Mouse (Mus musculus) thymus, postnatal 4 days (tissue): Measurements from ENCODE around the gene Tle3.
A peak's percentile ranks its signal among the peaks of the same experiment; 100 is the strongest.

Experiments
- DNase-seq: peaks from one replicate; pipeline ENCODE4 v3.0.0; 2021

Tle3 gene

DNA sequence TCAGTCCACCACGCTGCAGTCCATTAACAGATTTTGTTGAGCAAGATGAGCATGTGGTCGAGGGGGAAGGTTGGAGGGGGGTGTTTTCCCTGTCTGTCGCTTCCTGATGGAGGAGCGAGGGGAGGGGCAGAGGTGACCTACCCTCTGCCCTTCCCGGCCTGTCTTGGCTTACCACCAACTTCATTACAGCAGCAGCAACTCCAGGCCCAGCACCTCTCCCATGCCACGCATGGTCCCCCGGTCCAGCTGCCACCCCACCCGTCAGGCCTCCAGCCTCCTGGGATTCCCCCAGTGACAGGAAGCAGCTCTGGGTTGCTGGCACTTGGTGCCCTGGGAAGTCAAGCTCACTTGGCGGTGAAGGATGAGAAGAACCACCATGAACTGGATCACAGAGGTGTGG lies 29.5 kb downstream of the Tle3 start:
- DNase-seq = no peak

- DNase-seq = no peak
Observed at GRCm38 (mm10) chr9:61402268-61402667, 30.1 kb downstream of the Tle3 start.

- DNase-seq = no peak
Observed at GRCm38 (mm10) chr9:61402716-61403115, 30.6 kb downstream of the Tle3 start.

GRCm38 (mm10) chr9:61403866-61404614 lies 31.9 kb downstream of the Tle3 start:
- no peak for DNase-seq

GRCm38 (mm10) chr9:61404615-61404980 lies 32.4 kb downstream of the Tle3 start:
- DNase-seq = no peak

DNA sequence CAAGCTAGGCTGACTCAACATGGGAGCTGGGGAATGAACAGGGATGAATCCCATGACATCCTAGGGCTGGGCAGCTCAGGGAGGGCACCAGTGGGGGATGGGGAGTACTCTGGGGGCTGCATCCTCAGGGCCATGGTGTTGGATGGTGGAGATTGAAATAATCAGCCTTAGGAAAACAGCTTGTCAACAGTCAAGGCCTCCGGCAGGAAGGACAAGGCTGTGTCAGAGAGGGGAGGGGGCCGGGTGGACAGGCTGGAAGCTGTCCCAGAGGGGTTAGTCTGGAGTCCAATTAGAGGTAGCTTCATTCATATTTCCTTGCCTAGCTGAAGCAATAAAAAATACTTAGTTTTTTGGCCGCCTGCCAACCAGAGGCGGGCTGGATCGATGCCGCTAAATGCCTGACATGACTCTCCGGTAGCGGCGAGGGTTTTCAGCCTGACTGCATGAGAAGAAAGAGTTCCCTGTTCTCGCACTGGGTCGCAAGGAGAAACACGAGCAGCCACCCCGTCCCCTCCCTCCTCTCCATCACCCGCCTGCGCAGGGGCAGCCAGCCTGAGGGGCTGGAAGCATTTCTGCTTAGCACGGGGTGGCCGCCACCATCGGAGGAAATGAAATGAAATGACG lies 32.9 kb downstream of the Tle3 start:
- DNase-seq = no peak

- no peak for DNase-seq
Observed at GRCm38 (mm10) chr9:61406343-61406742, 34.2 kb downstream of the Tle3 start.

DNA sequence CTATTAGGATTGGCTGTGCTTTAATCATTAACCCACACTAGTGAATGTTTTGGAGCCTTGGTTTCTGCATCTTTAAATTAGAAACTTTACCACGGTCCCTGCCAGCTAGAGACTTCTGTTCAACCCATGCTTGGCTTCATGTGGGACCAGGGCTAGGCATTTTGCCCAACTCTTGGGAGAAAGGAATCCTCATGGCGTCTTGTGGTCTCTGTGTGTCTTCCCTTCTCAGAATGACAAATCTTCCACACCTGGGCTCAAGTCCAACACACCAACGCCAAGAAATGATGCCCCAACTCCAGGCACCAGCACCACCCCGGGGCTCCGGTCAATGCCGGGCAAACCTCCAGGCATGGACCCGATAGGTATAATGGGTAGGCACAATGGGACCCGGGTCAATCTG lies 36.9 kb downstream of the Tle3 start:
- DNase-seq = no peak

- no peak for DNase-seq
Observed at GRCm38 (mm10) chr9:61413665-61414456, 41.7 kb downstream of the Tle3 start.

GRCm38 (mm10) chr9:61416571-61416970 lies 44.4 kb downstream of the Tle3 start:
- no peak for DNase-seq

- no peak for DNase-seq
Observed at GRCm38 (mm10) chr9:61421626-61422025, 49.5 kb downstream of the Tle3 start.

DNA sequence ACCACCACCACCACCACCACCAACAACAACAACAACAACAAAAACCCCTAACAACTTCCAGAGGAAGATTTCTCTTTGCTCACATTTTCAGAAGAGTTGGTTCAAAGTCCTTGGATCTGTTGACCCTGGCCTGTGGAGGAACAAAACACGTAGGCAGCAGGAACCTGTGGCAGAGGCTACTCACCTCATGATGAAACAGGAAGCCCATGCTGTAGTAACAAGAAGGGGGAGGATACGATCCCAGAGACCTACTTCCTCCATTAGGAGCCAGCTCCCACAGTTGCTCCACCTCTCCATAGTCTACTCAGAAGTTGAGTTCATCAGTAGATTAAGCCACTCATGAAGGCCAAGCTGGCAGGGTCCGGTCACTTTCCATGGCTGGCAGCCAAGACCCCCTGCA lies 52.1 kb downstream of the Tle3 start:
- DNase-seq = no peak

DNA sequence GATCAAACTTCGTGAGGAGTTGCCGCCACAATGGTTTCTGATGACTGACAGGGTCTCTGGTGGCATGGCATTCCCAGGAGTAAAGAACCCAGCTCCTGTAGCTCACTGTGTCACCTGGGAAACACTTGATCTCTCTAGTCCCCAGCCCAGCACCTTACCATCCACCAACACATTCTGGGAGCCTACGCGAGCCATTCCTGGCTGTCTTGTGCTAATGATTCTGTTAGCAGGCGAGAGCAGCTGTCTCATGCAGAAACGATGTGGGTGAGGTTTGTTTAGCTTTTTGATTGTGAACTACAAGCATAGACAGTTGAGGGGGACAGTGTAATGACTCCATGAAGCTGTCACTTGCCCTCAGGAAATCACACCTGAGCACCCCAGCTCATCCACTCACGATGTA lies 54.3 kb downstream of the Tle3 start:
- no peak for DNase-seq

DNA sequence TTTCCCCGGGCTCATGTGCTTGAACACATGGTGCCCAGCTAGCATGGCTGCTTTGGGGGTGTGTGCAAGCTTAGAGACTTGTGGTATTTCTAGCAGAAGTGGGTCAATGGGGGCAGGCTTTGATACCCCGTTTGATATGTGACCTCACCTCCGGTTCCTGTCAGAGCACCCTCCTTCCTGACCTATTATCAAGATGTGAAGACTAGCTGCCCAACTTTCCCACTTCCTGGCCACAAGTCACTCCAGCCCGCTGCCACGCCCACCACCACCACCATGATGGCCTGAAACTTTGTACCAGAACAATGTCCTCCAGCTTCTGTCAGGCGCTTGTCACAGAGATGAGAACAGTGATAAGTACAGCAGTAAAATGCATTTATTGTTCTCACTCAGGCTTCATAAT lies 54.9 kb downstream of the Tle3 start:
- DNase-seq = peak; percentile 78

DNA sequence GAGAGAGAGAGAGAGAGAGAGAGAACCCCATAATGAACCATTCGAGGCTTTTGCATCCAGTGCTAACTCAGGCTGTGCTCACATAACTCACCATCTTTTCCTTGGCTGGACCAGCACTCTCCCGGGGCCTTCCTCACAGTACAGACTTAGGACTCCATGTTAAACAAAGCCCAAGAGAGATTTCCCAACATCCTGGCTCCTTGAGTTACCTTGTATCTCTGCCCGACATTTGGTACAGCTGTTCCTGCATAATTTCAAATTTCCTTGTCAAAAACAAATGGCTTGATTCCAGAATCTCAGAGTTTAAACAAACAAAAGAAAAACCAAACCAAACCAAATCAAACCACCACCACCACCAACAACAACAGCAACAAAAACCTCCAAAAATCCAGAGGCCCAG lies 55.7 kb downstream of the Tle3 start:
- DNase-seq = no peak

GRCm38 (mm10) chr9:61431830-61432229 lies 59.7 kb downstream of the Tle3 start:
- DNase-seq = no peak

DNA sequence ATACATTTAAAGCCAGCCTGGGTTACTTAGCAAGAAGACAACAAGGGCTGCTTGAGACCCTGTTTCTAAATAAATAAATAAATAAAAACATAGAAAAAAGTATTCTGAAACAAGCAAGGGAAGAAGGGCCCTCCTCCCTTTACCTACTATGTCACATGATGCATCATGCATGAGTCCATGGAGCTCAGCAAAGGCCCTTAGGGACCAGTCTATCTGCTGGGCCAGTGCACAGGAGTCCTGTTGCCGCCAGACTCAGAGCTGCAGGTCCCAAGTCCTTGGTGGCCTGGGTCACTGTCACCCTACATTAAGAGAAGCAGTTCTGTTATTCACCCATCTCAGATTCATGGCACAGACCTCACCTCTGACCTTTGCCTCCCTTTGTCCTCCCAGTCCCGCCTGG lies 61.0 kb downstream of the Tle3 start:
- DNase-seq = no peak

GRCm38 (mm10) chr9:61434062-61434461 lies 61.9 kb downstream of the Tle3 start:
- DNase-seq = peak; percentile 29

DNA sequence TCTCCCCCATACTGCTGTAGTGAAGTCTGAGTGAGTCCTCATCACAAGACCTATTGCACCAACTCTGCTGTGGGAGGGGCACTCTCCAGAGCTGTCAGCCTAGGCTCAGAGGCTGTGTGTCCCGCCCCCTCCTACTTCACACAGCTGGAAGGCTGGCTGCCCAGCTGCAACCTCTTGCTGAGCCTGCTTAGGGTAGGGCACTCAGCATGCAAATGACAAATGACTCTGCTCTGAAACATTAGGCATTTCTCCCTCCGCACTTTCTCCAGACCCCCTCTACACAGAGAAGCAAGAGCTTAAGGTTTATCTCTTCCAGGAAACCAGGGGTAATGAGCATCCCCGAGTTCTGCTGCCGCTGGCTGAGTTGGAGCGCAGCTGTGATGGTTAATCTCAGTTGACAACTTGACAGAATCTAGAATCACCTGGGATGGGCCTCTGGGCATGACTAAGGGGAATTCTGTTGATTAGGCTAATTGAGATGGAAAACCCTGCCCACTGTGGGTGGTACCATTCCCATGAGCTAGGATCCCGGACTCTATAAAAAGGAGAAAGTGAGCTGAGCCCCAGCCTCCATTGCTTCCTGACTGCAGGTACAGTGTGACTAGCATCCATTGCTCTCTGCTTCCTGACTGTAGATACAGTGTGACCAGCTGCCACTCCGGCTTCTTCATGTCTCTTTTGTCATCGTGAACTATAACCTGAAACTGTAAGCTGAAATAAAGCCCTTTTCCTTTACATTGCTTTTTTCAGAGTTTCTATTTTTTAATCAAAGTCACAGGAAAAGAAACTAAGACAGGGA lies 63.2 kb downstream of the Tle3 start:
- DNase-seq = peak; percentile 70

DNA sequence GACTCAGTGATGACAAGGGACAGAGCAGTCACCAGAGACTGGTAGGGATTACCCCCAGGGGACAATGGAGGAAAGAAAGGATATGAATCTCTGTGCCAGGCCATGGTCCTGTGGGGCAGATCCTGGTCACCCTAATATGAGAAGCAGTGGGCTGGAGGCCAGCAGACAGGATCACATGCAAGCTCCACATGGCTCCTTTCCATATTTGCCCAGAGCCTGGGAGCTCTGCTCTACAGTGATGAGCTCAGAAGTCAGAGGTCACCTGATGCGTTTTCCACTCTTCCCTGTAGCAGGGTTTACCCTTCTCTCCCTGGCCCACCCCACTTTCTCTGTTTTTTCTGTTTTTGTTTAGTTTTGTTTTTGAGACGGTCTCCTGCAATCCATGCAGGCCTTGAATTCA lies 63.9 kb downstream of the Tle3 start:
- DNase-seq = no peak

- DNase-seq = no peak
Observed at GRCm38 (mm10) chr9:61436761-61437160, 64.6 kb downstream of the Tle3 start.

DNA sequence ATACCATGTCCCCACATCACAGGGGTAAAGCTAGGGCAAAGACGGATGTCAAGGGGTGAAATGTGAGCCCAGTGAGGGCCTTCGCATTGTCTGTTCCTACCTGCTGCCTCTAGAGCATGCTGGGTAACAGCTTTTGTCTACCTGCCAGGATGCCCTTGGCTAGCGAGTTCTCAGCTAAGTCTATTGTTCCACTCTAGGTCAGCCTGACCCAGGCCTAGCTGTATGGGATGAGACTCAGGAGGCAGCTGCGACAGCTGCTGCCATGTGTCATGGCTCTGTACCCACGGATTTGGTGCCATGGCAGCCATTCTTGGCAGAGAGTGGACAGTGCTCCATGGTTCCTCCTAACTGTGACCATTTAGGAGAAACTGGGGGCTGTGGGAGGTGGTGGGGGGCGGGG lies 66.9 kb downstream of the Tle3 start:
- no peak for DNase-seq

DNA sequence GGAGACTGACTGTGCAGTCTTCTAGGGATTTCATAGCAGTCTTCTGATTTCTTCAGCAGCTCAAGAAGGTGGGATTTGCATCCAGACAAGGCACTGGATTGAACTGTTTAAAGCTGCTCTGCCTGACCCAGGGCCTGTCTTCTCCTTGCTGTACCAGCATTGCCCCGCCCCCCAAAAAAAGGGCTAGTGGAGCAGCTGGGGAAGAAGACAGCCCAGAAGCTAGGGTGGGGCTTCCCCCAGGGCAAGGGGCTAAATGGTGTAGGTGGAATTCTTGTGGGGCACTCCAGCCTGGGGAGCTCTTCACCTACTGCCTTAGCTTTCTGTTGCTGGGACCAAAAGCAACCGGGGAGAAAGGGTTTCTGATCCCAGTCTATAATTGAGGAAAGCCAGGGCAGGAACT lies 67.8 kb downstream of the Tle3 start:
- DNase-seq = peak; percentile 45
